Mouse (Mus musculus): ENCODE measurements around the gene Gje1.

Gje1 gene

DNA sequence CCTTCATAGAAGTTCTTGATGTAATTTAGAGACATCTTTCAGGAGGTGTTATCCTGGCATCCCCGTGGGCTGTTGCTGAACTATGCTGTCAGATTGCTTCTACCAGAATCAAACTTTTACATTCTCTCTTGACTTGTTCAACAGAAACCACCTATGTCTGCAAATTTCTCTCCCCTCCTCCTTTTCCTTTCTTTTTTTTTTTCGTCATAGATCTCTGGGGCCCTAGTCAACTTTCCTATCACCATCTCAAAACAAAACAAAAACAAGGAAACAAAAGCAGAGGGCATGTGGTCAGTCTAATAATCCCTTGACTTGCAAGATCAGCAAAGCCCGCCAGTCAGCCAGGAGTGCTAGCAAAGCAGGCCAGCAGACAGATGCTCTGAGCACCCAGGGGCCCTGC lies at the start of gene Gje1:
TSS of gene Gje1 (minus strand) at position 101 of the 400 bp plus-strand sequence.
- no peak for DNase-seq

DNA sequence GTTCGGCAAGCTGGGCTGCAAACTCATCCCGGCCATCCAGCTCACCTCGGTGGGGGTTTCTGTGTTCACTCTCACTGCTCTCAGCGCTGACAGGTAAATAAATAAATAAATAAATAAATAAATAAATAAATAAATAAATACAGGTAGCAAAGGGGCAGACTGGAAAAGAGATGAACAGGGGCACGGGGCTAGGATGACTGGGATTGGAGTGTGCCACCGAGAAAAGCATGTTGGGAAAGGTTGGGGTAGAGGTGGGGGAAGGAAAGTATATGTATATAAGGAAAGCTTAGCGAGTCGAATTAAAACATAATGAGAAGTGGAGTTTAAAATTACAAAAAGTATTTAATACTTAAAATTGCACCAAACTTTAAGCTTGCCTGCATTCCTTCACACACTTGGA lies 42.6 kb upstream of the Gje1 start:
- no peak for DNase-seq

- no peak for DNase-seq
These were observed 41.9 kb upstream of the Gje1 start for GRCm38 (mm10) chr10:14759665-14760558.

- no peak for DNase-seq
These were observed 16.3 kb upstream of the Gje1 start for GRCm38 (mm10) chr10:14734285-14734684.

DNA sequence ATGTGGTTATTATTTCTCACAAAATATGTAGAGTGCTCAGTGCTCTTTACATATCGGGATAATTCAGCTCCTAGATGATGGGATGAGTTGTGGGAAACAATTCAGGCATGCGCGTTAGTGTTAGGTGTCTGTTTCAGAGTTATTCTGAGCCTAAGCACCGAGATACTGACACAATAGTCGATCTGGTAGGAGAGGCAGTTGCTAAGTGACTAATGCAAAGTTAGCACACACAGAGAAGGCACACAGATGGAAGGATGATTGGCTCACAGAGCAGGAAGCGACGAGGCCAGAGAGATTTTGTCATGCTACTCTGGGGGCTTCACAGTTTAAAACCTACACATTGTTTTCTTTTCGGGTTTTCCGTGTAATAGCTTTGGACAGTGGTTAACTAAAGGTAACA lies 7.7 kb upstream of the Gje1 start:
- DNase-seq: no peak

- peak; percentile 98 for DNase-seq
These were observed 12.6 kb downstream of the Gje1 start, which contains the start of the genes Vta1 and Nmbr for GRCm38 (mm10) chr10:14705072-14706066. Vta1 (minus strand) TSS chr10:14705560. Nmbr (plus strand) TSS chr10:14705591.

DNA sequence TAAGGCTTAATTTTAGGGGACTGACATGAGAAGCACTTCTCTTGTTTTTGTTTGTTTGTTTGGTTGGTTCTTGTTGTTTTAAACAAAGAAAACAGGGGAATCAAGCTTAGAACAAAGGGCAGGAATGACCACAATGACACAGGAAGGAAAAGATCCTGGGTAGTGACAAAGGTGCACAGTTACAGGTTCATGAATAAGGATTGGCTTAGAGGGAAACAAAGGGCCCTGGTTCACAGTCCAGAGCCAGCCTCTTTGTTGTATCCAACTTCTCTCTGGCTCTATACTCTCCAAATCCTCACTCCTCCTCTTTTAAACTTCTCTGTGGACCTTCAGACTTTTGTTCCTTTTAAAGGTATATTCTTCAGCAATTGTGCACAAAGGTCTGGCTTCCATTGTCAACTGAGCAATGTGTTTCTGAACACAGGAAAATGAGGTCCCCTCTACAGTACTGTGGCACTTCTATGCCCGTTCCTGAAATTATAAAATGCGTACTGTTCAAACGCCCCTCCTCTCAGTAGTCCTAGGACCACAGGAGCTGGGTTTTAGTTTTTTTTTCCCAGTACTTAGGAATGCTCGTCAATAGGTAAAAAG lies 14.1 kb downstream of the Gje1 start:
- DNase-seq: no peak

- no peak for DNase-seq
These were observed 14.8 kb downstream of the Gje1 start for GRCm38 (mm10) chr10:14703239-14703638.

DNA sequence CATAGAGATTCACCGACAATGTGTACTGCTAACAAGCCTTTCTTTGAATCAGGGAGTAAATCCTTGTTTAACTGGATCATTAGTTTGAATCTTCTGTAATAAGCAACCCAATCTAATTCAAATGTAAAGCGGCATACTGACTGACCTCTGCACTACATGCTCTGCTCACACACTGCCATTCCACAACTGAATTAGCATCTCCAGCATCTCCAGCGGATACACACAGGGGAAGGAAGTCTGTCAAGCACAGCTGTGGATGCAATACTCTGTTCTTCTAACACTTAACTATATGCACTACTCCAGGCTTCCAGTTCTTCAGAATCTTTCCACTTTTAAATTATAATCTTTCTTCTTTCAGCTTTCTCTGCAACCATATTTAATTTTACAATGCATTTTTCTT lies 27.7 kb downstream of the Gje1 start:
- DNase-seq: no peak

GRCm38 (mm10) chr10:14688785-14689442 lies 29.1 kb downstream of the Gje1 start:
- DNase-seq: no peak

- DNase-seq: no peak
These were observed 32.4 kb downstream of the Gje1 start for GRCm38 (mm10) chr10:14685663-14686062.

DNA sequence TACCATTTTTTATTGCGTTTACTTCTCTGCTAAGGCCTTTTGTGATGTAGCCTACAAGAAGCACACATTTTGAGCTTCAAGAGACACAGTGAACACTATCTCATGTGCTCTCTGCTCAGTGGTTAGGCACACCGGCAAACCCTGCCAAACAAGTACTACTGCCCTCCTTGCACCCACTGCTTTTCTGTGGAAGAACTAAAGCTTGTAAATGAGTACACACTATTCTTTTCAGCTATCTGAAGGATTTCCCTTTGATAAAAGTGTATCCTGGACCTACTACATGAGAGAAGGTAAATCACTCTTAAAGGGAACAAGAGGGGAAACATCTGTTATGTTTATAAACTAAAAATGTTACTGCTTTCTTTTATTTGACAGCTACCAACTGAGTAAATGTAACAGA lies 51.9 kb downstream of the Gje1 start:
- DNase-seq: no peak

Measured in cerebellum, adult 9-11 months (tissue).